Mouse (Mus musculus) spleen, adult 2 months (tissue): Measurements from ENCODE around the gene Cit.

Experiments
- CTCF ChIP-seq: fragments of 200-500 bp; IDR thresholded peaks from 2 replicates; pipeline ENCODE4 v1.5.1; 2011; ENCODE audit warnings: mild to moderate bottlenecking, inconsistent platforms; ENCODE audit not compliant: insufficient read depth, insufficient read length, insufficient replicate concordance; ENCODE audit errors: extremely low read depth
- POLR2A ChIP-seq: fragments of 200-500 bp; IDR thresholded peaks from 2 replicates; pipeline ENCODE4 v1.6.1; 2011; ENCODE audit warnings: low read depth, low read length, inconsistent platforms

DNA sequence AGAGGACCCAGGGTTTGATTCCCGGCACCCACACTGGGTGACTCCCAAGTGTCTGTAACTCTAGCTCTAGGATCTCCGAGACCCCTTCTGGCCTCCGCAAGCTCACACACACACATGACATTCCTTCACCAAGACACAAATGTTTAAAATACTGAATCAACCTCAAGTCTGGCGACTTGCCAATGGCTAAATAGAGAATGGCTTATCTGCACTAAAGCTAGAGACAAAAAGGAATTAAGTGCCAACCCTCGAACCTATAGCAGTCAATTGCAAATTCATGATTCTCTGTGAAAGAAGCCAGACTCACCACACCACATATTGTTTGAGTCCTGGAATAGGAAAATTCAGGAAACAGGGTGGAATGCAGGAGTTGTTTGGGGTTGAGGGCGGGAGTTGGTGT, 28.1 kb upstream of the Cit start:
- TF ChIP-seq CTCF (no peak), POLR2A (no peak)
